Mouse (Mus musculus): ENCODE measurements around the gene Litaf.

- TF ChIP-seq MEF2A (IDR thresholded peaks at IDR 0.05; ENCODE audit: extremely low read depth, insufficient replicate concordance, low read depth, low read length, poor library complexity, severe bottlenecking) (no peak), CTCF (IDR thresholded peaks at IDR 0.05 in 2 of 3, conservative IDR thresholded peaks at IDR 0.05 in 1 of 3; ENCODE audit: control insufficient read depth in 1 of 3, insufficient read depth in 1 of 3, low read depth in 2 of 3, low read length in 3 of 3, poor library complexity in 1 of 3, severe bottlenecking in 1 of 3) (no peak), GATA1 (IDR thresholded peaks at IDR 0.05; ENCODE audit: low read depth, low read length) (no peak), MAX (IDR thresholded peaks at IDR 0.05; ENCODE audit: low read length) (no peak), RCOR1 (IDR thresholded peaks at IDR 0.05; ENCODE audit: low read depth, low read length) (no peak), POLR2A (IDR thresholded peaks at IDR 0.05; ENCODE audit: control insufficient read depth in 1 of 2, insufficient read depth in 1 of 2, low read depth in 1 of 2, low read length in 2 of 2, poor library complexity in 1 of 2) (no peak), POLR2AphosphoS5 (IDR thresholded peaks at IDR 0.05; ENCODE audit: borderline replicate concordance, low read depth, low read length) (no peak)
Observed at GRCm38 (mm10) chr16:11068666-11069065, 2.7 kb upstream of the Litaf start.

All from MEL (cell line).